Mouse (Mus musculus): ENCODE results near the gene Fam178b.

Gene Fam178b

GRCm38 (mm10) chr1:36682620-36683355 lies at the start of gene Fam178b:
TSS of gene Fam178b (minus strand) at chr1:36683183.
- no peak for DNase-seq (ENCODE audit: low read depth in 1 of 2, low spot score in 2 of 2)

GRCm38 (mm10) chr1:36724057-36724431 lies 41.1 kb upstream of the Fam178b start:
- DNase-seq (ENCODE audit: low read depth in 1 of 2, low spot score in 2 of 2) = no peak

GRCm38 (mm10) chr1:36723146-36724056 lies 40.4 kb upstream of the Fam178b start:
- no peak for DNase-seq (ENCODE audit: low read depth in 1 of 2, low spot score in 2 of 2)

- DNase-seq (ENCODE audit: low read depth in 1 of 2, low spot score in 2 of 2) = no peak
Measured at GRCm38 (mm10) chr1:36718786-36719185, 35.8 kb upstream of the Fam178b start.

- DNase-seq (ENCODE audit: low read depth in 1 of 2, low spot score in 2 of 2) = no peak
Measured at GRCm38 (mm10) chr1:36714311-36714710, 31.3 kb upstream of the Fam178b start, which contains the start of gene Actr1b. TSS of gene Actr1b (minus strand) at chr1:36714422.

GRCm38 (mm10) chr1:36711104-36711503 lies 28.1 kb upstream of the Fam178b start:
- DNase-seq (ENCODE audit: low read depth in 1 of 2, low spot score in 2 of 2) = no peak

GRCm38 (mm10) chr1:36709854-36710280 lies 26.9 kb upstream of the Fam178b start, which contains the start of gene 4933424G06Rik:
TSS of gene 4933424G06Rik (plus strand) at chr1:36710149.
- DNase-seq (ENCODE audit: low read depth in 1 of 2, low spot score in 2 of 2) = peak; percentile 92 to 95

- DNase-seq (ENCODE audit: low read depth in 1 of 2, low spot score in 2 of 2) = peak in 1 of 2 experiments; percentile 12
Measured at GRCm38 (mm10) chr1:36709055-36709853, 26.3 kb upstream of the Fam178b start.

GRCm38 (mm10) chr1:36708626-36709025 lies 25.6 kb upstream of the Fam178b start:
- no peak for DNase-seq (ENCODE audit: low read depth in 1 of 2, low spot score in 2 of 2)

- no peak for DNase-seq (ENCODE audit: low read depth in 1 of 2, low spot score in 2 of 2)
Measured at GRCm38 (mm10) chr1:36707797-36708196, 24.8 kb upstream of the Fam178b start.

- no peak for DNase-seq (ENCODE audit: low read depth in 1 of 2, low spot score in 2 of 2)
Measured at GRCm38 (mm10) chr1:36707166-36707565, 24.2 kb upstream of the Fam178b start.

- DNase-seq (ENCODE audit: low read depth in 1 of 2, low spot score in 2 of 2) = no peak
Measured at GRCm38 (mm10) chr1:36697030-36697429, 14.0 kb upstream of the Fam178b start.

GRCm38 (mm10) chr1:36696411-36696810 lies 13.4 kb upstream of the Fam178b start:
- DNase-seq (ENCODE audit: low read depth in 1 of 2, low spot score in 2 of 2) = no peak

GRCm38 (mm10) chr1:36694871-36695270 lies 11.9 kb upstream of the Fam178b start:
- no peak for DNase-seq (ENCODE audit: low read depth in 1 of 2, low spot score in 2 of 2)

- DNase-seq (ENCODE audit: low read depth in 1 of 2, low spot score in 2 of 2) = peak; percentile 90 to 95
Measured at GRCm38 (mm10) chr1:36691271-36692155, 8.5 kb upstream of the Fam178b start, which contains the start of gene Cox5b. TSS of gene Cox5b (plus strand) at chr1:36691449.

- no peak for DNase-seq (ENCODE audit: low read depth in 1 of 2, low spot score in 2 of 2)
Measured at GRCm38 (mm10) chr1:36690671-36691235, 7.8 kb upstream of the Fam178b start.

GRCm38 (mm10) chr1:36683810-36684467 lies 956 bp upstream of the Fam178b start:
- peak in 1 of 2 experiments; percentile 36 for DNase-seq (ENCODE audit: low read depth in 1 of 2, low spot score in 2 of 2)

GRCm38 (mm10) chr1:36680893-36681292 lies 2.1 kb downstream of the Fam178b start:
- no peak for DNase-seq (ENCODE audit: low read depth in 1 of 2, low spot score in 2 of 2)

- DNase-seq (ENCODE audit: low read depth in 1 of 2, low spot score in 2 of 2) = no peak
Measured at GRCm38 (mm10) chr1:36674936-36675335, 8.0 kb downstream of the Fam178b start.
